Mouse (Mus musculus) fat pad, adult 2 months (tissue): Measurements from ENCODE around the gene Fam181a.

Experiments
- DNase-seq: peaks from one replicate; pipeline ENCODE4 v3.0.0-alpha.2; 2011; ENCODE audit warnings: low read depth, low spot score; ENCODE audit errors: extremely low read depth

Fam181a gene

GRCm38 (mm10) chr12:103314640-103315361 is 4.0 kb downstream of the Fam181a start:
- DNase-seq, result no peak

DNA sequence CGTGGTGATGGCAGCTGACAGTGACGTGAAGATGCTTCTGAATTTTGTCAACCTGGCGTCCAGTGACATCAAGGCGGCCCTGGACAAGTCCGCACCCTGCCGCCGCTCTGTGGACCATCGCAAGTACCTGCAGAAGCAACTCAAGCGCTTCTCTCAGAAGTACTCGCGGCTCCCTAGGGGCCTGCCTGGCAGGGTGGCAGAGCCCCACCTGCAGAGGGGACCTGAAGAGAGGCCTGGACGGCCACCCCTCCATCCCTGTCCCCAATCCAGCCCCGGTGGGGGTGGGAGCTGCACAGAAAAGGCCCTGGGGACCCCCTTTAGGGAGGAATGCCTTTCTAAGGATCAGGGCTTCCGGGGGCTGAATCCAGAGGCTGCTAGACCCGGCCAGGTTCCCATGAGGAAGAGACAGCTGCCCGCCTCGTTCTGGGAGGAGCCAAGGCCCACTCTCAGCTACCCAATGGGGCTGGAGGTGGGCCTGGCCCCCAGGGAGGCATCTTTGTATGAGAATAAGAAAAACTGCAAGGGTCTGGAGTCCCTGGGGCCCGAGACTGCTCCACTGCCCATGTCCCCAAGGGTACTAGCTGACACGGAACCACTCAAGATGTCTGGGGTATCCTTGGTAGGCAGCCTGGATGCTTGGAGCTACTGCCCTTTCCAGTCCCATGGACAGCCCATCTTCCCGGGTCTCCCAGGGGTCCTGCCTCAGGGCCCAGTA is 5.2 kb downstream of the Fam181a start:
- DNase-seq, result no peak

- no peak for DNase-seq
Observed at GRCm38 (mm10) chr12:103322801-103323200, 12.0 kb downstream of the Fam181a start.

DNA sequence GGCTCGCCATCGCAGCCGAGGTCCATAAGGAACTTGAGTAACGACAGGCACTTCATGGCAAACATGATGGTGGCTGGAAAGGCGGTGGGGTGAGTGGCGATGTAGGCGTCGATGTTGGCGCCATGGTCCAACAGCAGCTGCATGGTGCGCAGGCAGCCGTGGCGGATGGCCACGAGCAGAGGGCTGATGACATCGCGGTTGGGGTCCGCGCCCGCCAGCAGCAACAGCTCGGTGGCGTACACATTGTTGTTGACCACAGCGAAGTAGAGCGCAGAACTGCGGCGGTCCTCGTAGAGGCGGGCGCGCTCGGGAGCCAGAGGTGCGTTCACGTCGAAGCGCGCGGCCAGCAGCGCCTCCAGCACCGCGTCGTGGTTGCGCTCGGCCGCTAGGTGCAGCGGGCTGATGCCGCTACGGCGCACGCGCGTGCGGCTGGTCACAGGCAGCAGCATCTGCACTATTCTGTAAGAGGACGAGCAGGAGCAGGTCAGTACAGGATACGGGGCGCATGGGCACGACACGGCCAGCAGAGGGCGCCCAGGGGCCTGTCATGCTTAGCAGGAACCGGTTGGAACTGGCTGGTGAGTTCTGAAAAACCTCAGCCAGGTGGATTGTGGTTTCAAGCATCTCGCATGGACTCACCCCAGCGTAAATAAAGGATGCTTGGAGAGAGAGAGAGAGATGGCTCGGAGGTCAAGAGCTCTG is 14.5 kb downstream of the Fam181a start:
- no peak for DNase-seq

- peak; percentile 69 for DNase-seq
Observed at GRCm38 (mm10) chr12:103326569-103326968, 15.8 kb downstream of the Fam181a start.

DNA sequence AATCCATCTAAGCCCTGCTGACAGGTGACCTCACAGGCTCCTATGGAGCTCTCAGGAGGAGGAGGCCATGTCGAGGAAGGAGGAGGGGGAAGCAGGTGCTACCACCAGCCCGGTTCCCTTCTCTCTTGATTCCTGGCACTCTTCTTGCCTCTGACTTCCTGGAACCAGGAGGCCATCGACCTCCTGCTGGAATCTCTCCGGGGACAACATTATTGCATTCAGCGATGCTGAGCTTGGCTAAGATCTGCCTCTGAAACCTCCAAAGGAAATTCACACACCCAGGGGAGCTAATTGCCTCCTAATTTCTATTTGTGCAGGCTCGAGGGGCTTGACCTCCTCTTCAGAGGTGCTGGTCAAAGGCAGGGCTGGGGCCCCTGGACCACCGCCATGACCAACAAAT is 16.3 kb downstream of the Fam181a start:
- no peak for DNase-seq

DNA sequence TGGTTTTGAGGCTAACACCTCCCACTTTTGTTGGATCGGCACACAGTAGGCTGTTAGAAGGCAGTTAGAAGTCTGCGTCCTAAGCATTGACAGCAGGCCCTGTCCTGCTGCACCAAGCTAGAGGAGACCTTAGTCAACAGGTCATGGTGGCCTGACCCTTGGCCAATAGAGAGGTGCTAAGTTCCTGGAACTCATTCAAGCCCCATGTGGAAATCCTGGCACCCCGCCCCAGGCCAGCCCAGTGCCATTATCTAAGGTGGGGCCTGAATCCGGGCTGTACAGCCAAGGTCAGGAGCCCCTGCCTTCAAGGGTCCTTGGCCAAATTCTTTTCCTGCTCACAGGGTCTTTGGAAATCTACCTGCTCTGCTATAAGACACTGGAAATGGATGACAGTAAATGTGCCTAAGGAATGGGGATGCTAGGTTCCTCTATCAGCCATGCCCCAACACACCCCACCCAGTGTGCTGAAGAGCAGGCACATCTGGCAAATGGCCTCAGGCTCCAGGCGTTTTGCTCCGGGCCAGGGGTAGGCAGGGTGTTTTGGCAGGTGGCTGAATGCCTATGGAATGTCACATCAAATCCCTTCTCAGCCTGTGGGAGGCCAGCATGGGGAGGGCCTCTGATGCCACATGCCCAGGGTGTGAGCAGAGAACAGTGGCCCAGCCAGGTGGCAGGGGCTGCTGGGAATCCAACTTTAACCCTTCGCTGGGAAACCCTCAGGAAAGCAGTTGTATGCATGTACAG is 17.8 kb downstream of the Fam181a start:
- DNase-seq, result no peak

DNA sequence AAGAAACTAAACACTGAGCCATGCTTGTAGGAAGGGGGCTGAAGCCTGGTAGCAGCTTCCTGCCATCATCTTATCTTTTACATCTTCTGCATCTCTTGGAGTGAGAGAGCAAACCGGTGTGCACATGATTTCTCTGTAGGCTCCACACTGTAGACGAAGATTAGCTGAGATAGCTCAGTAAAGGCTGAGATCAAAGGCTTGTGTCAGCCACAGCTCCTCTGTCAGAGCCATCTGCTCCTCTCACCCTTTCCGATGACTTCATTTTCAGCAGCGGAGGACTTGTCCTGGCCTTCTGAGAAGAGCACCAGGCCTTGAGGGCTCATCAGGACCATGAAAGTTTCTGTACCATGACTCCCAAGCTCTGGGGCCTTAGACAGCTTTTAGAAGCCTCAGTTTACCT is 20.7 kb downstream of the Fam181a start:
- DNase-seq, result no peak

DNA sequence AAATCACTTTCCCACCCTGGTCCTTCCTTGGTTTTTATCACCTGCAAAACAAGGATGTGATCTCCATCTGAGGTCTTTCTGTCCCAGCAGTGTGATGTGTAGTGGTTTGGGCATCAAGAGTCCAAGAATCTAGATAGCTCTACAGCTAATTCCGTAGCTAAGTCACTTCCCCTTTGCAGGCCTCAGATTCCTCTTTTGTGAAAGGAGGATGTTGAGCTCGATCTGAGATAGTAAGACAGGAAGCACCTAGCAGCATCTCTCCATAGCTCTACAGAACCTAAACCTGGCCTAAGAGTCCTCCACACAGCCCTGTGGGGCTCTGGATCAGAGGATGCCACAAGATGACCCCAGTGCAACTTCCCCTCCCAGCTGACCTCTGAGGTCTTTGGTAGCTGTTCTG is 22.1 kb downstream of the Fam181a start:
- DNase-seq, result no peak

GRCm38 (mm10) chr12:103333426-103333825 is 22.7 kb downstream of the Fam181a start:
- no peak for DNase-seq

- no peak for DNase-seq
Observed at GRCm38 (mm10) chr12:103336766-103337165, 26.0 kb downstream of the Fam181a start.

DNA sequence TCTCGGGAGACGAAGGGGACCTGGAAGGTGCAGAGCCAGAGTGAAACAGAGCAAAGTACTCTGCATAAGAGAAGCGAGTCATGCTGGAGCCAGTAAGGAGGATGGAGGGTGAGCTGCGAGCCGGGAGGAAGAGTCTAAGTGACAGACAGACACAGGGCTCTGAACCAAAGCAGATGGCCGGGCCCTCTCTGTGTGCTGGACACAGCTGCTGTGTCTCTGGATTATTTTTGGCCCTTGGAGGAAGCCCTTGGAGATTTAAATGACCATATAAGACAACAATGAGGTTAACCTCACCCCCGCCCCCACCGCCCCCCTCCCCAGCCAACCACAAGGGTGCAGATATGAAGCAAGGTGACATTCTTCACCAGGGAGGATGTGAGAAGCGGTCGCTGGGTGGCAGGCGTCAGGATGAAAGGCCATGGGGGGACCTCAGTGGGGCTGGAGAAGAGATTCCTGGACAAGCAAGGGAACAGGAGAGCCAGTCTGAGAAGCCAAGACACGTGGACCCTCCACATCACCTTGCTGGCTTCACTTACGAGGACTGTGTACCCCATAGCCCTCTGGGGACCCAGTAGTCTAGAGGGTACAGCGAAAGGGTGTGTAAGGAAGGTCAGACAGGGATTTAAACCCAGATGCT is 27.5 kb downstream of the Fam181a start:
- DNase-seq, result no peak

DNA sequence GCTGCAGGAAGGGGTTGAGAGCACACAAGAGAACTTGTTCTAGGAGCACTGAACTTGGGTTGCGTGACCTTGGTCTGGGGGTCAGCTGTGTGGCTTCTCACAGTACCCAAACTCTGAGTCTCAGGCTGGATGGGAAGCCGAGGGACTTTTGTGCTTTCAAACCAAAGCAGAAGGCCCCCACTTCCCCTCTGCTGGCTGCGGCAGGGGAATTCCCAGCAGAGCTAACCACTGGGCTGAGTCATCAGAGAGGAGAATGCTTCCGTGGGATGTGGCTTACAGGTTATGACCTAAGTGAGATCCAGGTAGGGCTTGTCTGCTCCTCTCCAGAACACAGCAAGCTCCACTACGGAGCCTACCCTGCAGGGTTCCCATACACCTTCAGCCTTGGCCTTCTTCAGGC is 30.4 kb downstream of the Fam181a start:
- DNase-seq, result no peak

DNA sequence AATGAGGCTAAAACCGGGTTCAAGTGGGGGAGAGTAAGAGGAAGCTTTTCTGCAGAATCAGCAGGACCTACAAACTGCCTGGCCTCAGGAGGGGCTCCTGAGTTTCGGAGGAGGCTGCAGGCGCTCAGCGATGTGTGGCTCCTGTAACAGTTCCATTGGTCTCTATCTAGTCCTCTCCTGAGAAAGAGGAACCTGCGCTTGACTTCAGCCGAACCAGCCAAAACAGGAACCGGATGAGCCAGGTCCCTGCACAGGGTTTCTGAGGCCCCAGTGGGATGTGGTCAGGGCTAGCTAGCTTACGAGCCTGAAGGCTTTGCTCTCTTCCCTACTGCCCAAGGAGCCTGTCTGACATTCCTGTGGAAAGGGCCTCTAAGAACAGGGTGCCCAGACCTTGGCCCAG is 32.7 kb downstream of the Fam181a start:
- no peak for DNase-seq

- no peak for DNase-seq
Observed at GRCm38 (mm10) chr12:103344934-103345333, 34.2 kb downstream of the Fam181a start.

- no peak for DNase-seq
Observed at GRCm38 (mm10) chr12:103346945-103347344, 36.2 kb downstream of the Fam181a start.

GRCm38 (mm10) chr12:103347406-103347805 is 36.6 kb downstream of the Fam181a start:
- DNase-seq, result no peak

GRCm38 (mm10) chr12:103348506-103348905 is 37.7 kb downstream of the Fam181a start:
- no peak for DNase-seq

GRCm38 (mm10) chr12:103352735-103353134 is 42.0 kb downstream of the Fam181a start:
- DNase-seq, result no peak

GRCm38 (mm10) chr12:103353538-103353937 is 42.8 kb downstream of the Fam181a start:
- no peak for DNase-seq
